Mouse (Mus musculus) adipocyte (in vitro differentiated cells): ENCODE results near the gene Map3k4.
A peak's percentile ranks its signal among the peaks of the same experiment; 100 is the strongest.

Source experiments
- DNase-seq: peaks from one replicate; pipeline ENCODE4 v3.0.0-alpha.2; 2016; ENCODE audit warnings: low spot score

Gene Map3k4

GRCm38 (mm10) chr17:12224145-12224544 lies 94.5 kb downstream of the Map3k4 start:
- no peak for DNase-seq

GRCm38 (mm10) chr17:12223682-12224081 lies 94.9 kb downstream of the Map3k4 start:
- DNase-seq, result no peak

- DNase-seq, result no peak
Measured at GRCm38 (mm10) chr17:12221926-12222325, 96.7 kb downstream of the Map3k4 start.

GRCm38 (mm10) chr17:12216224-12216623 lies 102.4 kb downstream of the Map3k4 start:
- no peak for DNase-seq

GRCm38 (mm10) chr17:12213430-12213829 lies 105.2 kb downstream of the Map3k4 start:
- no peak for DNase-seq

GRCm38 (mm10) chr17:12212341-12212740 lies 106.3 kb downstream of the Map3k4 start:
- DNase-seq, result no peak

GRCm38 (mm10) chr17:12211890-12212289 lies 106.7 kb downstream of the Map3k4 start:
- DNase-seq, result no peak

GRCm38 (mm10) chr17:12210544-12211132 lies 108.0 kb downstream of the Map3k4 start:
- peak; percentile 88 for DNase-seq

GRCm38 (mm10) chr17:12209481-12209880 lies 109.1 kb downstream of the Map3k4 start:
- no peak for DNase-seq

GRCm38 (mm10) chr17:12207022-12207548 lies 111.5 kb downstream of the Map3k4 start:
- no peak for DNase-seq

GRCm38 (mm10) chr17:12206248-12206647 lies 112.3 kb downstream of the Map3k4 start:
- no peak for DNase-seq

GRCm38 (mm10) chr17:12205694-12206075 lies 112.9 kb downstream of the Map3k4 start:
- no peak for DNase-seq

- no peak for DNase-seq
Measured at GRCm38 (mm10) chr17:12205015-12205693, 113.4 kb downstream of the Map3k4 start.

- no peak for DNase-seq
Measured at GRCm38 (mm10) chr17:12204689-12205014, 113.9 kb downstream of the Map3k4 start.

- DNase-seq, result no peak
Measured at GRCm38 (mm10) chr17:12204246-12204645, 114.3 kb downstream of the Map3k4 start.

- no peak for DNase-seq
Measured at GRCm38 (mm10) chr17:12203414-12203897, 115.1 kb downstream of the Map3k4 start.

- no peak for DNase-seq
Measured at GRCm38 (mm10) chr17:12201086-12201485, 117.5 kb downstream of the Map3k4 start.

- peak; percentile 76 for DNase-seq
Measured at GRCm38 (mm10) chr17:12199933-12200332, 118.7 kb downstream of the Map3k4 start.

- no peak for DNase-seq
Measured at GRCm38 (mm10) chr17:12195604-12196003, 123.0 kb downstream of the Map3k4 start.

- no peak for DNase-seq
Measured at GRCm38 (mm10) chr17:12195137-12195536, 123.5 kb downstream of the Map3k4 start.

GRCm38 (mm10) chr17:12187782-12188181 lies 130.8 kb downstream of the Map3k4 start:
- peak; percentile 46 for DNase-seq

- DNase-seq, result no peak
Measured at GRCm38 (mm10) chr17:12186341-12186740, 132.3 kb downstream of the Map3k4 start.

GRCm38 (mm10) chr17:12185855-12186254 lies 132.7 kb downstream of the Map3k4 start:
- no peak for DNase-seq

GRCm38 (mm10) chr17:12184283-12184682 lies 134.3 kb downstream of the Map3k4 start:
- DNase-seq, result no peak
